Mouse (Mus musculus) E14TG2a.4 (cell line): ENCODE data around the gene Rev1.

Experiments used
- CTCF ChIP-seq: conservative IDR thresholded peaks from 2 replicates; pipeline ENCODE4 v1.5.1; 2014; ENCODE audit warnings: low read length
- NANOG ChIP-seq: IDR thresholded peaks from 2 replicates; pipeline ENCODE4 v1.6.1; 2014; ENCODE audit warnings: borderline replicate concordance, low read length, mixed read lengths
- POU5F1 ChIP-seq: IDR thresholded peaks from 2 replicates; pipeline ENCODE4 v1.6.1; 2014; ENCODE audit warnings: low read length, borderline replicate concordance

DNA sequence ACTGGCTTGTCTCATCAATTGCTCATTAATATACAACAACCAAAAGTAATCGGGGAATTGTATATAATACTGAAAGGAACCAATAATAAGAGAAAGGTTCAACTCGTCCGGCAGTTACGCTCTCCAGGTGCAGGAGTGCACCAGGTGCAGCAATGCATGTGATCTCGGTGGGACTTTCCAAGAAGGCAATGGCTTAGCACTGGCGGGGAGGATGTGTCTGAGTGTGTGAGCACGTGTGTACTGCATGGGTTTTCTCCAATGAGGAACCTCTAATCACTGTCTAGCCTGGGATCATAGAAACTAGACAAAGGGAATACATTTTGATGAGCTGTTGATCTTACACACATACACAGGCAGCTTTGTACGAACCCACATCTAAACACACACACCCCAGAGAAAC is 49.3 kb upstream of the Rev1 start:
- TF ChIP-seq CTCF (no peak), NANOG (no peak), POU5F1 (no peak)
